Mouse (Mus musculus) neural tube, embryonic 11.5 days (tissue): ENCODE measurements around the gene Zfp180. TPM values are rescaled to one million over a fixed set of nuclear protein-coding genes. Genes with fewer than 3 reads are reported as not detected.
"Not testable (repeated sequence)": the region's sequence is repeated elsewhere in the genome, so short reads cannot be mapped to it uniquely, and the experiment has no call there.

Source experiments
- ATAC-seq: fragments of 200-750 bp; cut with Nextera tagmentation; 2 replicates; pipeline ENCODE4 v1.8.0; 2017; ENCODE audit warnings: moderate number of reproducible peaks, mild to moderate bottlenecking, moderate TSS enrichment, moderate library complexity; ENCODE audit not compliant: insufficient read depth, low FRiP score, low TSS enrichment
- DNase-seq: peaks from one replicate; pipeline ENCODE4 v3.0.0-alpha.2; 2015; ENCODE audit warnings: low spot score
- H3K27ac ChIP-seq: fragments of 300-500 bp; sonication (generic); 2 replicates; pipeline ENCODE4 v1.5.1; 2014; ENCODE audit warnings: low read depth, mild to moderate bottlenecking, low read length
- H3K27me3 ChIP-seq: fragments of 300-500 bp; sonication (generic); 2 replicates; pipeline ENCODE4 v1.6.1; 2014; ENCODE audit warnings: mild to moderate bottlenecking, low read length, mixed read lengths; ENCODE audit not compliant: control insufficient read depth, insufficient read depth
- H3K36me3 ChIP-seq: fragments of 300-500 bp; sonication (generic); 2 replicates; pipeline ENCODE4 v1.6.1; 2014; ENCODE audit warnings: mild to moderate bottlenecking, low read length, moderate library complexity, mixed read lengths; ENCODE audit not compliant: control insufficient read depth, insufficient read depth
- H3K4me1 ChIP-seq: fragments of 300-500 bp; sonication (generic); 2 replicates; pipeline ENCODE4 v1.6.1; 2014; ENCODE audit warnings: low read length, mixed read lengths; ENCODE audit not compliant: control insufficient read depth, insufficient read depth
- H3K4me2 ChIP-seq: fragments of 300-500 bp; sonication (generic); 2 replicates; pipeline ENCODE4 v1.6.1; 2014; ENCODE audit warnings: low read depth, mild to moderate bottlenecking, moderate library complexity
- H3K4me3 ChIP-seq: fragments of 300-500 bp; sonication (generic); 2 replicates; pipeline ENCODE4 v1.5.1; 2014; ENCODE audit warnings: low read depth, low read length
- H3K9ac ChIP-seq: fragments of 300-500 bp; sonication (generic); 2 replicates; pipeline ENCODE4 v1.6.1; 2014; ENCODE audit warnings: mild to moderate bottlenecking, low read length
- H3K9me3 ChIP-seq: fragments of 300-500 bp; sonication (generic); 2 replicates; pipeline ENCODE4 v1.6.1; 2016; ENCODE audit warnings: low read length; ENCODE audit not compliant: control insufficient read depth
- WGBS: fragments of 180-500 bp; shearing (Covaris S2); extraction: QIAGEN DNeasy Blood & Tissue Kit; methylation state at CpG from one replicate; pipeline ENCODE4 v1.1.7; 2014; 5-methylcytosine and 5-hydroxymethylcytosine counted together
- polyA plus RNA-seq: library from polyadenylated mRNA; unstranded; fragments of >200 nt; fragmentation: Nextera tagmentation; extraction: Ambion mirVana; gene quantifications from 2 replicates; pipeline ENCODE4 v1.2.1, GENCODE M21; 2014

The Zfp180 gene
- polyA plus RNA-seq = 31.9 and 37.7 TPM in 2 replicates

GRCm38 (mm10) chr7:24081634-24082431 lies at the start of gene Zfp180:
Gene Zfp180, plus strand, starts transcription at chr7:24081924.
- ATAC-seq = peak; percentile 98
- peak; percentile 95 for DNase-seq
- Histone ChIP-seq H3K4me3 (peak within 1 kb of the TSS; percentile 51), H3K27me3 (no peaks in the 10 kb centered on the region), H3K9ac (peak within 1 kb of the TSS; percentile 52), H3K36me3 (peaks cover 13% of the 10 kb centered on the region), H3K27ac (0 out of 2 replicates have a peak within 1 kb of the TSS, but pooled peaks have one; percentile 58), H3K4me1 (no peaks in the 10 kb centered on the region; the same call in 1 of the 2 replicates), H3K9me3 (peaks cover 16% of the 10 kb centered on the region; the same call in 1 of the 2 replicates), H3K4me2 (peak within 1 kb of the TSS; percentile 57)
- 14% methylated on average over 44 of the region's 44 CpGs for WGBS

- Histone ChIP-seq H3K9me3 (no peaks in the 10 kb centered on the region), H3K9ac (no peak within 1 kb of the TSS), H3K27me3 (no peaks in the 10 kb centered on the region), H3K4me2 (no peak within 1 kb of the TSS), H3K36me3 (no peaks in the 10 kb centered on the region), H3K4me3 (no peak within 1 kb of the TSS), H3K27ac (no peak within 1 kb of the TSS), H3K4me1 (no peaks in the 10 kb centered on the region)
- WGBS = 80% methylated on average over 4 of the region's 4 CpGs
- DNase-seq (no peak), ATAC-seq (no peak)
Observed at GRCm38 (mm10) chr7:24052660-24053304, 28.9 kb upstream of the Zfp180 start, which contains the start of gene Vmn1r183. Gene Vmn1r183, plus strand, starts transcription at chr7:24053254.

- not testable (repeated sequence) for H3K27me3 ChIP-seq, H3K4me2 ChIP-seq, H3K36me3 ChIP-seq, H3K4me1 ChIP-seq, ATAC-seq, DNase-seq, H3K4me3 ChIP-seq, H3K9ac ChIP-seq, H3K27ac ChIP-seq, H3K9me3 ChIP-seq
- 69% methylated on average over 1 of the region's 1 CpGs for WGBS
Observed at GRCm38 (mm10) chr7:24074424-24074823, 7.3 kb upstream of the Zfp180 start.

- H3K4me3 ChIP-seq = peak overlapping the region; percentile 51
- ATAC-seq (peak; percentile 9; the same call in 1 of the 2 replicates), DNase-seq (no peak)
- 59% methylated on average over 15 of the region's 15 CpGs for WGBS
- H3K27ac ChIP-seq = 0 out of 2 replicates have a peak overlapping the region, but pooled peaks have one; percentile 58
- no peaks in the 10 kb centered on the region for H3K27me3 ChIP-seq
- H3K4me2 ChIP-seq = peak overlapping the region; percentile 57
- H3K9ac ChIP-seq = peak overlapping the region; percentile 52
- peaks cover 16% of the 10 kb centered on the region; the same call in 1 of the 2 replicates for H3K9me3 ChIP-seq
- no peaks in the 10 kb centered on the region; the same call in 1 of the 2 replicates for H3K4me1 ChIP-seq
- H3K36me3 ChIP-seq = peaks cover 19% of the 10 kb centered on the region
Observed at GRCm38 (mm10) chr7:24082457-24083235, 922 bp downstream of the Zfp180 start.

GRCm38 (mm10) chr7:24086871-24087270 lies 5.1 kb downstream of the Zfp180 start:
- 97% methylated on average over 4 of the region's 4 CpGs for WGBS
- Histone ChIP-seq H3K36me3 (peaks cover 19% of the 10 kb centered on the region), H3K4me1 (no peaks in the 10 kb centered on the region; the same call in 1 of the 2 replicates)

GRCm38 (mm10) chr7:24087485-24088125 lies 5.9 kb downstream of the Zfp180 start:
- WGBS = 97% methylated on average over 12 of the region's 12 CpGs
- H3K9ac ChIP-seq = no peak overlapping the region
- H3K27me3 ChIP-seq = no peaks in the 10 kb centered on the region
- H3K4me3 ChIP-seq = no peak overlapping the region
- H3K27ac ChIP-seq = no peak overlapping the region
- DNase-seq = no peak
- no peaks in the 10 kb centered on the region; the same call in 1 of the 2 replicates for H3K4me1 ChIP-seq
- peaks cover 16% of the 10 kb centered on the region; the same call in 1 of the 2 replicates for H3K9me3 ChIP-seq
- peaks cover 19% of the 10 kb centered on the region for H3K36me3 ChIP-seq
- ATAC-seq = no peak
- no peak overlapping the region for H3K4me2 ChIP-seq

More at GRCm38 (mm10) chr7:24086871-24087270, 5.1 kb downstream of the Zfp180 start:
- ATAC-seq = no peak
- Histone ChIP-seq H3K27me3 (no peaks in the 10 kb centered on the region), H3K9me3 (peaks cover 16% of the 10 kb centered on the region; the same call in 1 of the 2 replicates), H3K27ac (no peak overlapping the region), H3K4me2 (no peak overlapping the region), H3K9ac (no peak overlapping the region), H3K4me3 (no peak overlapping the region)
- DNase-seq = no peak

GRCm38 (mm10) chr7:24104403-24104802 lies 22.7 kb downstream of the Zfp180 start:
- peaks cover 82% of the 10 kb centered on the region for H3K36me3 ChIP-seq
- no peaks in the 10 kb centered on the region for H3K27me3 ChIP-seq
- H3K27ac ChIP-seq = no peak overlapping the region
- H3K9me3 ChIP-seq = peaks cover 68% of the 10 kb centered on the region
- WGBS = 91% methylated on average over 9 of the region's 9 CpGs
- H3K4me2 ChIP-seq = no peak overlapping the region
- no peak overlapping the region for H3K4me3 ChIP-seq
- DNase-seq (no peak), ATAC-seq (no peak)
- no peak overlapping the region for H3K9ac ChIP-seq
- H3K4me1 ChIP-seq = no peaks in the 10 kb centered on the region
